Mouse (Mus musculus) bone marrow macrophage, adult 2 months (primary cell): Measurements from ENCODE around the gene Camk1d.

Source experiments
- CTCF ChIP-seq: IDR thresholded peaks from 2 replicates; pipeline ENCODE4 v1.5.1; 2012; ENCODE audit warnings: low read depth, mild to moderate bottlenecking, low read length, moderate library complexity
- POLR2A ChIP-seq: IDR thresholded peaks from 2 replicates; pipeline ENCODE4 v1.6.1; 2012; ENCODE audit warnings: mild to moderate bottlenecking, low read depth, low read length, borderline replicate concordance

DNA sequence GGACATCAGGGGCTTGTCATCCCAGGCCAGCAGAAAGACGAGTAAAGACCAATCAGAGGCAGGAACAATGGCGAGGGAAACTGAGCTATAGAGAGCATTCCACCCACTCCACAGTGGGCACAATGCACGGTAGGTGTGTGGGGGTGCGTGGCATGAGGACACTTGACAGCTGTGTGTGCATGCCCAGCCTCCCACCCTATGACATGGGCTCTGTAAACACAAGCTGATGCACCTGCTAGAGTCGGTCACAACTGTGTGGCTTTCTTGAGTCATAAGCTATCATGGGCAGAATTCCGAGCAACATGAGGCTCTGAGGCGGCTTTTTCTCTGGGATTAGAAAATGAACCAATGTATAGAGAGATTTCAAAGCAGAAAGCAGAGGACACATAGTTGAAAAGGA lies 333.3 kb downstream of the Camk1d start:
- TF ChIP-seq POLR2A: no peak
- TF ChIP-seq CTCF: no peak
